Mouse (Mus musculus) forebrain, embryonic 12.5 days (tissue): ENCODE data around the gene 0610040J01Rik. TPM values are rescaled to one million over a fixed set of nuclear protein-coding genes. Genes with fewer than 3 reads are reported as not detected.
"Not testable (repeated sequence)": the region's sequence is repeated elsewhere in the genome, so short reads cannot be mapped to it uniquely, and the experiment has no call there.

Experiments
- ATAC-seq: fragments of 200-750 bp; cut with Nextera tagmentation; 2 replicates; pipeline ENCODE4 v1.8.0; 2017; ENCODE audit warnings: moderate TSS enrichment; ENCODE audit not compliant: low FRiP score
- H3K27ac ChIP-seq: fragments of 300-500 bp; sonication (generic); 2 replicates; pipeline ENCODE4 v1.5.1; 2016; ENCODE audit warnings: mild to moderate bottlenecking
- H3K27me3 ChIP-seq: fragments of 300-500 bp; sonication (generic); 2 replicates; pipeline ENCODE4 v1.6.1; 2016; ENCODE audit warnings: mild to moderate bottlenecking
- H3K36me3 ChIP-seq: fragments of 300-500 bp; sonication (generic); replicated peaks from 2 replicates; pipeline ENCODE4 v1.6.1; 2016; ENCODE audit warnings: mild to moderate bottlenecking
- H3K4me1 ChIP-seq: fragments of 300-500 bp; sonication (generic); 2 replicates; pipeline ENCODE4 v1.6.1; 2016
- H3K4me2 ChIP-seq: fragments of 300-500 bp; sonication (generic); 2 replicates; pipeline ENCODE4 v1.6.1; 2016; ENCODE audit warnings: mild to moderate bottlenecking, moderate library complexity
- H3K4me3 ChIP-seq: fragments of 300-500 bp; sonication (generic); replicated peaks from 2 replicates; pipeline ENCODE4 v1.5.1; 2016; ENCODE audit warnings: mild to moderate bottlenecking
- H3K9ac ChIP-seq: fragments of 300-500 bp; sonication (generic); 2 replicates; pipeline ENCODE4 v1.6.1; 2016; ENCODE audit warnings: mild to moderate bottlenecking
- H3K9me3 ChIP-seq: fragments of 300-500 bp; sonication (generic); 2 replicates; pipeline ENCODE4 v1.6.1; 2016
- WGBS: fragments of 180-500 bp; shearing (Covaris S2); methylation state at CpG from one replicate; pipeline ENCODE4 v1.1.7; 2016; 5-methylcytosine and 5-hydroxymethylcytosine counted together
- polyA plus RNA-seq: library from polyadenylated mRNA; unstranded; fragments of >200 nt; fragmentation: Nextera tagmentation; extraction: Ambion mirVana; gene quantifications from 2 replicates; pipeline ENCODE4 v1.2.1, GENCODE M21; 2016

The 0610040J01Rik gene
- polyA plus RNA-seq, 1 experiment from 2014 or later, result 1.9 TPM

DNA sequence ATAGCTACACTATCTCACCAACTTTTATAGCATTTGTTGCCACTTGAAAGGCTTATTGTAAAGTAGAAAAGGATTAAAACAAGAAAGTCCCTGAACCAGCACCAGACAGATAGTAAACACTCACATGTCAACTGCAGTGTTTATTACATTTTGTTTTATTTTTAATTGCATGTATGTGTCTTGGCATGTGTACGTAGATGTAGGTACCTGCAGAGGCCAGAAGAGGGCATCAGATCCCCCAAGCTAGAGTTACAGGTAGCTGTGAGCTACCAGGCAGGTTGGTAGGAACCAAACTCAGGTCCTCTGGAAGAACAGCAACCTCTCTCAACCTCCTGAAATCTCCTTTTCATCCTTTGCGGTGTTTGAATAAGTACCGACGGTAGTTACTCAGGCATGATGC, 74.9 kb downstream of the 0610040J01Rik start:
- Histone ChIP-seq H3K4me2 (no peak overlapping the region), H3K9me3 (no peaks in the 10 kb centered on the region), H3K4me1 (no peaks in the 10 kb centered on the region), H3K4me3 (no peak overlapping the region), H3K36me3 (no peaks in the 10 kb centered on the region), H3K27me3 (no peaks in the 10 kb centered on the region), H3K27ac (no peak overlapping the region), H3K9ac (no peak overlapping the region)
- ATAC-seq, result no peak
- over 99% methylated on average over 4 of the region's 4 CpGs for WGBS

DNA sequence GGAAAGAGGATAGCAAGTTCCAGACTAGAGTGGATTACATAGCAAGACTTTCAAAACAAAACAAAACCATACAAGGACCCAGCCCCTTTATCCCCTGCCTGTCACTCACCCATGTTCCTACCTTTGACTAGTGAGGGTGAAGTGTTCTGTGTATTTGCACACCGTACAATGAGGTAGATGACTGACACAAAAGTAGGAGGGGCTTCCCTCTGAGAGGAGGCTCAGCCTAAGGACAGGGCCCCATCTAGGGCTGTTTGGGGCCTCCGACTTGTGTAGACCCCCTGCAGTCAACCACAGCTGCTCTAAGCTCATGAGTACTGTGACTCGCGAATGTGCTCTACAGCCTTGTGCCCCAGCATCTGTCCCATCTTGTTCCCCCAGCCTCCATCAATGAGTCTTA, 79.1 kb downstream of the 0610040J01Rik start:
- Histone ChIP-seq H3K9me3 (no peaks in the 10 kb centered on the region), H3K27ac (no peak overlapping the region), H3K36me3 (no peaks in the 10 kb centered on the region), H3K4me1 (no peaks in the 10 kb centered on the region), H3K27me3 (no peaks in the 10 kb centered on the region), H3K4me2 (no peak overlapping the region), H3K9ac (no peak overlapping the region), H3K4me3 (no peak overlapping the region)
- no peak for ATAC-seq
- WGBS, result 64% methylated on average over 4 of the region's 4 CpGs

DNA sequence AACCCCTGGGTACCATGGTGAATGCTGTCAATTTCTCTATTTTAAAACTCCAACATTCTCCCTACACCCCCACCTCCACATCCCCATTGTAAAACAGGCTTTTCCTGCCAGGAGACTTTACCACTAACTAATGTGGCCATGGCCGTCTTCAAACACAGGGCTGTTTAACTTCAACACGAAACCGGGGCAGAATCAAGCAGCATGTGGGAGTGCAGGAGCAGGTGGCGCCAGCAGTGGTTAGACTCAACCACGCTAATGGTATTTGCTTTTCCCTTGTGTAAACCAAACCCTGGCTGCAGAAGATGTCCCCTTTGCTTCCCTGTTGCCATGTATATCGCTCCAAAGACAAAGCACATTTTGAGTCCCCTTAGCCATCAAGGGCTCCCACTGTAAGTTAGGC, 79.7 kb downstream of the 0610040J01Rik start:
- no peak for ATAC-seq
- 83% methylated on average over 6 of the region's 6 CpGs for WGBS
- H3K9ac ChIP-seq, result no peak overlapping the region
- no peak overlapping the region for H3K4me2 ChIP-seq
- no peaks in the 10 kb centered on the region for H3K4me1 ChIP-seq
- H3K4me3 ChIP-seq, result no peak overlapping the region
- H3K36me3 ChIP-seq, result no peaks in the 10 kb centered on the region
- H3K27ac ChIP-seq, result no peak overlapping the region
- H3K9me3 ChIP-seq, result no peaks in the 10 kb centered on the region
- no peaks in the 10 kb centered on the region for H3K27me3 ChIP-seq

- not testable (repeated sequence) for H3K4me2 ChIP-seq, H3K27ac ChIP-seq, H3K36me3 ChIP-seq, ATAC-seq, H3K27me3 ChIP-seq, H3K9me3 ChIP-seq, H3K4me3 ChIP-seq, H3K9ac ChIP-seq, H3K4me1 ChIP-seq
- 88% methylated on average over 5 of the region's 5 CpGs for WGBS
Observed at GRCm38 (mm10) chr5:63897001-63897819, 85.0 kb downstream of the 0610040J01Rik start.

- 87% methylated on average over 3 of the region's 3 CpGs for WGBS
- Histone ChIP-seq H3K9ac (no peak overlapping the region), H3K27ac (no peak overlapping the region), H3K27me3 (no peaks in the 10 kb centered on the region), H3K9me3 (no peaks in the 10 kb centered on the region), H3K4me1 (no peaks in the 10 kb centered on the region), H3K4me2 (no peak overlapping the region), H3K36me3 (no peaks in the 10 kb centered on the region), H3K4me3 (no peak overlapping the region)
- ATAC-seq, result no peak
Observed at GRCm38 (mm10) chr5:63897820-63898110, 85.6 kb downstream of the 0610040J01Rik start.

- Histone ChIP-seq H3K9ac (no peak overlapping the region), H3K27ac (no peak overlapping the region), H3K4me1 (no peaks in the 10 kb centered on the region), H3K9me3 (no peaks in the 10 kb centered on the region), H3K4me2 (no peak overlapping the region), H3K27me3 (no peaks in the 10 kb centered on the region), H3K4me3 (no peak overlapping the region), H3K36me3 (no peaks in the 10 kb centered on the region)
- 88% methylated on average over 3 of the region's 3 CpGs for WGBS
- no peak for ATAC-seq
Observed at GRCm38 (mm10) chr5:63903329-63903728, 91.2 kb downstream of the 0610040J01Rik start.

DNA sequence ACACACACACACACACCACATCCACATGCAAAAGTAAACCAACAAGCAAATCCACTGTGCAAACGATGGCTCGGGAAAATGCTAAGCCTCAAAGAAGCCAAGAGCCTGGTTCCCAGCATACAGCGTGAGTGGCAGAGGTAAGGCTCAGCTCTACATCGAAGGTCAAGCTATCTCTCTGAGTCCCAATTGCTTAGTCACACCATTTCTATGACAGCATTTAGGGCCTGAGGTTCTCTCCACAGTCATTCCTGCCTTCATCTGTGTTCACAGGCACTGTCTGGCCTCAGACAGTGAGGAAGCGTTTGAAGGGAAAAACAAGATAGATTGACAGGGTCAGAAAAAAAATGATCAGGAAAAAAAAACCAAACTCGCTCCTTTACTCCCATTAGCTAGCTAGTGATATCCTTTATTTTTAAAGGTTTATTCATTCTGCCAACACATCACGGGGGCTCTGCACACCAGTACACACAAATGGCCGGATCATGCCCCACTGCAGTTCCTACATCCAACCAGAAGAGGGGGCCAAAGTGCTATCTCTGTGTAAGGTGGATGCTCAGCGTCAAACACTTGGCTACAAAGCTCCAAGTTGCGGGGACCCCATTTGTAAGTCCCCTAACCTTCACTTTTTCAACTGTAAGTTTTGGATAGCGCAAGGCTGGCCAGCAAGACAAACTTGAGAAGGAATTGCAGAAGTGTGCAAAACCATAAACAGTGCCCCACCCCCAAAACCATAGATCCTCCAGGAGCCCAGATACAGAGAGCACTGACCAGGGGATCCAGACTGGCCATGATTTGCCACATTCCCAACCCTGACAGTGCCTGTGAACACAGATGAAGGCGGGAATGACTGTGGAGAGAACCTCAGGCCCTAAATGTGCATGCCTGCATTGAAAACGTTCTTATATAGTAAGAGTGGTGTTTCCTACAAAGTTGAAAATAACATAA, 94.3 kb downstream of the 0610040J01Rik start:
- Histone ChIP-seq H3K9ac (no peak overlapping the region), H3K27ac (no peak overlapping the region), H3K4me2 (no peak overlapping the region), H3K27me3 (no peaks in the 10 kb centered on the region), H3K36me3 (no peaks in the 10 kb centered on the region), H3K9me3 (no peaks in the 10 kb centered on the region), H3K4me3 (no peak overlapping the region), H3K4me1 (no peaks in the 10 kb centered on the region)
- peak; percentile 72; the same call in 1 of the 2 replicates for ATAC-seq
- 42% methylated on average over 13 of the region's 13 CpGs for whole genome bisulfite sequencing

DNA sequence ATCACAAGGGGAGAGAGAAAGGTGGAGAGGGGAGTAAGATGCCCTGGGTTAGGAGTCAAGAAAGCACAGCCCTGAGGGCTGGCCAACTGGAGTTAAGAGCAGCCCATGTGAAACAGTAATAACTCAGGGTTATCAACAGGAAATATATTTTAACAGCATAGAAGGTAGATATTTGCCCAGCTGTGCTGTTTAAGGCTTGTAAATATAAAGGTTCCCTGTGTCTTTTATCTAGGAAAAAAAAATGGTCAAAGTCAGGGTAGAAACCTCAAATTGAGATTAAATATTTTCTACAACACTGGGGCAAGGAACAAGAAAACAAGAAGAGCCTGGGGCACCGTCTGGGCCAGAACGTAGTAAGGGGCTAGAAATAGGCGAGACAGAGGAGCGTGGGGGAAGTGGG, 95.3 kb downstream of the 0610040J01Rik start:
- Histone ChIP-seq H3K9ac (no peak overlapping the region), H3K36me3 (no peaks in the 10 kb centered on the region), H3K4me2 (no peak overlapping the region), H3K27ac (no peak overlapping the region), H3K4me3 (no peak overlapping the region), H3K9me3 (no peaks in the 10 kb centered on the region), H3K27me3 (no peaks in the 10 kb centered on the region), H3K4me1 (no peaks in the 10 kb centered on the region)
- 78% methylated on average over 4 of the region's 4 CpGs for WGBS
- ATAC-seq, result no peak

DNA sequence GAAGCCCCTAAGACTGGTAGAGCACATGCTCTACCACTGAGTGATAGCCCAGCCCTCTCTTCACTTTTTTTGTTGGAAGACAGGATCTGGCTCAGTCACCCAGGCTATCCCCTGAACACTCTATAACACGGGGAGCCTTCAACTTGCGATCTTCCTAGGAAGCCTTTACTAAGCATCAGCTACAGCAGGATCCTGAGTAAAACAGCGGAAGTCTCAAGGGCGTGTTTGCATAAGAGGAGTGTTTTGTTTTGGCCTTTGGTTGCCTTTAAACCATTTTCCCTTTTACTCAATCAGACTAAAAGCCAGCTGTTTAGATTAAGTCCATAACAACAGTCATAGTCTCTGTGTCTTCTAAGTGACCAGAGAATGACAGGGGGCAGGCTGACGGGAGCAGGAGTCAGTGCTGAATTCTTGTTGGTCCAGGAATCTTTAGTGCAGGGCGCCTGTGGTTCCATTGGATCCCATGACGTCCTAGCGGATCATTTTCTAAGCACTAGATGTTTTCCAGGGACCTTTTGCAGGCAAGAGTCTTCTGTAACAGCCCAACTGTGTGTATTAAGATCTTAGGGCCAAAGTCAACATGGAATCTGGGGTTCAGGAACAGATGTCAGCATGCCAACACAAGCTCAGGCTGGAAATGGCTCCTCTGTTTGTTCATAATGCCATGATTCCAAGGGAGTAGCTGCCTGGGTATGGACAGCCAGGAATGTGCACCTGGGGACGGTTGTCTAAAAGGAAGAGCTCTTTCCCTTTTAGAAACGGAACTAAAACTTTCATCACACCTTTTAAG, 98.2 kb downstream of the 0610040J01Rik start:
- H3K27me3 ChIP-seq, result no peaks in the 10 kb centered on the region
- no peak overlapping the region for H3K27ac ChIP-seq
- H3K4me3 ChIP-seq, result no peak overlapping the region
- no peaks in the 10 kb centered on the region for H3K4me1 ChIP-seq
- no peak overlapping the region for H3K4me2 ChIP-seq
- 91% methylated on average over 10 of the region's 10 CpGs for WGBS
- H3K9ac ChIP-seq, result no peak overlapping the region
- no peak for ATAC-seq
- H3K36me3 ChIP-seq, result no peaks in the 10 kb centered on the region
- no peaks in the 10 kb centered on the region for H3K9me3 ChIP-seq

DNA sequence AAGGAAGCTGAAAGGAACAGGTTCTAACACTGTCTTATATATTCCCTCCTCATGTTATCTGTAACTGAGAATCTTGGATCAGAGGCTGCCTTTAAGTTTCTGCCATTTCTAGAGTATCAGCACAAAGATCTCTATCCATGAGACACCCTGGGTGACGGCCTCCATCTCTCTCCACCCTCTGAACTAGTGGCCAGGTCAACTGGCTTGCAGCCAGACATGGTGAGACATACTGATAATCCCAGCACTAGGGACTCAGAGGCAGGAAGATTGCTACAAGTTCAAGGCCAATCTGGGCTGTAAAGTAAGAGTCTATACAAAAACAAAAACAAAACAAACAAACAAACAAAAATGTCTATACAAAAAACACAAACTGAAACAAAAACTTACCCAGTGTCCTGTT, 102.7 kb downstream of the 0610040J01Rik start:
- no peak overlapping the region for H3K27ac ChIP-seq
- no peaks in the 10 kb centered on the region for H3K4me1 ChIP-seq
- 83% methylated on average over 1 of the region's 1 CpGs for whole genome bisulfite sequencing
- H3K4me2 ChIP-seq, result no peak overlapping the region
- no peaks in the 10 kb centered on the region for H3K27me3 ChIP-seq
- no peak overlapping the region for H3K4me3 ChIP-seq
- no peaks in the 10 kb centered on the region for H3K36me3 ChIP-seq
- H3K9ac ChIP-seq, result no peak overlapping the region
- H3K9me3 ChIP-seq, result no peaks in the 10 kb centered on the region
- no peak for ATAC-seq

- WGBS, result 90% methylated on average over 10 of the region's 10 CpGs
- Histone ChIP-seq H3K27ac (no peak overlapping the region), H3K4me3 (no peak overlapping the region), H3K9me3 (no peaks in the 10 kb centered on the region), H3K36me3 (no peaks in the 10 kb centered on the region), H3K4me2 (no peak overlapping the region), H3K27me3 (no peaks in the 10 kb centered on the region), H3K9ac (no peak overlapping the region), H3K4me1 (0 out of 2 replicates have a peak, but pooled peaks cover 2% of the 10 kb centered on the region)
- ATAC-seq, result no peak
Observed at GRCm38 (mm10) chr5:63916457-63917139, 104.4 kb downstream of the 0610040J01Rik start.

DNA sequence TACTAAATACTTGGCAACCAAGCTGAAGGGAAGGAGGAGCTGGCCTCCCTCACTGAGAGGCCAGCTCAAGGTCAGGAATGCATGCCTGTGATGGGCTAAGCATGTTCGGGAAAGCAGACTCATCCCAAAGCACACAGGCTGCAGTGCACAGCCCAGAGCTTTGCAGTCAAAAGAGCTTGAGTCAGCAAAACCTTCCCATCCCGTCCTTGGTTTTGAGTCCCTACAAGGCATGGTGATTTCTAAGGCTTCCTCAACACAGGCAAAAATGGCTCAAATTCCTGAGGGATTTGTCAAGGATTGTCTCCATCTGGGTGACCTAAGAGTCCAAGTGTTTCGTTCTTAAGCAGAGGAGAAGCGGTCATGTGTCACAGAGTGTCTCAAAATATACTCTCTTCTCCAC, 106.0 kb downstream of the 0610040J01Rik start:
- Histone ChIP-seq H3K4me1 (0 out of 2 replicates have a peak, but pooled peaks cover 2% of the 10 kb centered on the region), H3K36me3 (no peaks in the 10 kb centered on the region), H3K9me3 (no peaks in the 10 kb centered on the region), H3K27me3 (no peaks in the 10 kb centered on the region), H3K27ac (no peak overlapping the region), H3K4me3 (no peak overlapping the region), H3K9ac (no peak overlapping the region), H3K4me2 (no peak overlapping the region)
- no peak for ATAC-seq
- WGBS, result 82% methylated on average over 4 of the region's 4 CpGs
